Mouse (Mus musculus) adrenal gland, postnatal 14 days (tissue): ENCODE measurements around the gene Zfp457. TPM values are rescaled to one million over a fixed set of nuclear protein-coding genes. Genes with fewer than 3 reads are reported as not detected.
"Not testable (repeated sequence)": the region's sequence is repeated elsewhere in the genome, so short reads cannot be mapped to it uniquely, and the experiment has no call there.

Experiments
- DNase-seq: peaks from one replicate; pipeline ENCODE4 v3.0.0; 2021; ENCODE audit warnings: mixed read lengths
- long read RNA-seq, 2 experiments: library from polyadenylated mRNA; stranded (forward); transcript quantifications; one replicate each; pipeline ENCODE4 v2.0.0; 2021
- total RNA-seq: library from RNA; stranded (reverse); gene quantifications from 2 replicates; pipeline ENCODE4 v1.2.3, GENCODE M21; 2021

Gene Zfp457
- 3.7 and 3.8 TPM in 2 replicates for total RNA-seq
- long read RNA-seq, experiment 1 = 0 reads
- long read RNA-seq, experiment 2 = 0 reads

DNA sequence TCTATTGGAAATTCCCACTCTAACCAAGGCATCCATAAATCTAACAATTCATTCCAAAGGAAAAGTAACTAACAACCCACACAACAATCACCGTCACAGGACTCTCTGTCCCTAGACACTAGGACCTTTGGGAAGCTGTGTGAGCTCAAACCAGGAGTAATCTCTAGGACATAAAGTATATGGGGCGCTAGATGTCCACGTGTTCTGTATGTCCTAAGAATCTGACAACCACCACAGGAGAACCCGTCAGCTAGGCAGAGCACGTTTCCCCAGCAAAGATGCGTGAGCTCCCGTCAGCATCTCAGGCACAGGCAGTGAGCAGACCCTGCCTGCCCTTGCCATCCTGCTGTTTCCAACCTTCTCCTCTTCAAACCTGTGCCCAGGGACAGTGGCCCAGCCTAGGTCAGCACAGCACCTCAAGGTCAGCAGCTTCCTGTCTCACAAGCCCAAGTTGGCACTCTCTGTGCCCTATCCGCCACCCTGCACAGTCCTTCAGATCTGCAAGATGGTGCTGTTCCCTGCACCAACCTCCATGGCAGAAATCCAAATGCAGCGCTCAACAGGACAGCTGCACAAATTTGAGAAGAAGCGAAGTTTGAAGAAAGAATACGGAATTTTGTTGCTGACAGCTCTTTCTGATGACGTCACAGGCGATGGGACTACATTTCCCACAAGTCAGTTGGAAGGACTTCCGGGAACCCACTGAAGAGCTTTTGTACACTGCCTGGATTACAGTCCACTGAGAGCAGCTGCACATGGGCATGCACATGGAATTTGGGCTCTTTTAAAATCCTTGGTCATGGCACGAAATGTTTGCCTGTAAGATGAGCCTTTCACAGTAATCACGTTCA, at the start of gene Zfp457:
TSS of gene Zfp457 (minus strand) at position 664 of the 851 bp plus-strand sequence.
- peak; percentile 89 for DNase-seq

DNA sequence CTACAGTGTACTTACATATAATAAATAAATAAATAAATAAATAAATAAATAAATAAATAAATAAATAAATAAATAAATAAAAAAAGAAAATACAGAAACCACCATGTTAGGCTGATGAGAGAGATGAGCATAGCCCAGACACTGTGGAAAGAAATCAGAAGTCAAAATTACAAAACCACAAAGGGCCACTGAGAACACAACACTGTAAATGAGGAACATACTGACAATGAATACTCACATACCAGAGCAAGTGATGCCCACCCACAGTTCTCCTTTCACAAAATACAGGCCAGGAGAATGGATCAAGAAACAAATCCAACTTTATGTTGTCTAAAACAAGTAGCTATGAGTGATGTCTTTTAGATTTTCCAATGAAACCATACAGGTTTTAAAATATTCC, 45.6 kb upstream of the Zfp457 start:
- DNase-seq = no peak

DNA sequence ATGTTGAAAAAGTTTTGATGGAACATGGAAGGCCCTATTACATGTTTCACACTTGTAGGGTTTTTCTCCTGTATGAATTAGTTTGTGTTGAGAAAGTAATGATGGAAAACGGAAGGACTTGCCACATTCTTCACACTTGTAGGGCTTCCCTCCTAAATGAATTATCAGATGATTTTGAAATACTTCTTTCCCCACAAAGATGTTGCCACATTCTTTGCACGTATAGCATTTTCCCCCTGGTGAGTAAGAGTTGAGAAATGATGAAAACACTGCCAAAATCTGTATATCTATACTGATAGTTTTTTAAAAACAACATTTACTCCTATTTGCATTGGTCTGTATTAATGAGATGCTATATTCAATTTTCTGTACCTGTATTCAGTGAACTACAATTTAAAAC, 37.1 kb upstream of the Zfp457 start:
- DNase-seq = no peak

DNA sequence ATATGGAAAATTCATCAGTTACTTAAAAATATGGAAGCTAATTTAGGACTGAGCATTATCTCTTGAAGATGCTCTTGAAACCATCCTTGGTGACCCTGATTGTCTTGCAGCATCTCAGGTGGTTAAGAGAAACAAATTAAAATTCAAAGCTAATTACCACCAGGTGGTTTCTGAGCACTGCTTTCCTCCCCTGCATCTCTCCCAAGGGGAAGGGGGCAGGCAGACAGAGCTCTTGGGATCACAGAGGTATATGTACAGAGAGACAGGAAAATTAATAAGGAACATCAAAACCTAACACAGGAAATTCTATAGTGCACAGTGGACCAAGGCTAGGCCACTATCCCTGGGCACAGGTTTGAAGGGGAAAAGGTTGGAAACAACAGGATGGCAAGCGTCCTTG, 26.6 kb upstream of the Zfp457 start:
- no peak for DNase-seq

DNA sequence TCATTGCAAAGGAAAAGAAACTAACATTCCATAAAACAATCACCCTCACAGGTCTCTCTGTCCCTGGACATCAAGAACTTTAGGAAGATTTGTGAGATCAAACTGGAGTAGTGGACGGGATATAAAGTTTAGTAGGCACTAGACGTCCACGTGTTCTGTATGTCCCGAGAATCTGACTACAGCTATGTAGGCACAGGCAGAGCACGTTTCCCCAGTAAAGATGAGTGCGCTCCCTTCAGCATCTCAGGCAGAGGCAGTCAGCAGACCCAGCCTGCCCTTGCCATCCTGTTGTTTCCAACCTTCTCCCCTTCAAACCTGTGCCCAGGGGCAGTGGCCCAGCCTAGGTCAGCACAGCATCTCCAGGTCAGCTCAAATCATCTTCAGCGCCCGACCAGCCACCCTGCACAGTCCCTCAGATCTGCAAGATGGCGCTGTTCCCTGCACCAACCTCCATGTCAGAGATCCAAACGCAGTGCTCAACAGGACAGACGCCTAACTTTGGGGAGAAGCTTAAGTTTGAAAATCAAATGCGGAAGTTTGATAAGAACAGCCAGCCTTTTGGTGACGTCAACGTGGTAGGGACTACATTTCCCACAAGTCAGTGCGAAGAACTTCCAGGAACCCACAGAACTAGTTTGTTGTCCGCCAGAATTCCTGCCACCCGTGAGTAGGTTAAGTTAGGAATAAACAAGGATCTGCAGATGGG, 25.9 kb upstream of the Zfp457 start, which contains the start of gene Zfp595:
TSS of gene Zfp595 (minus strand) at position 552 of the 706 bp plus-strand sequence.
- peak; percentile 87 for DNase-seq

DNA sequence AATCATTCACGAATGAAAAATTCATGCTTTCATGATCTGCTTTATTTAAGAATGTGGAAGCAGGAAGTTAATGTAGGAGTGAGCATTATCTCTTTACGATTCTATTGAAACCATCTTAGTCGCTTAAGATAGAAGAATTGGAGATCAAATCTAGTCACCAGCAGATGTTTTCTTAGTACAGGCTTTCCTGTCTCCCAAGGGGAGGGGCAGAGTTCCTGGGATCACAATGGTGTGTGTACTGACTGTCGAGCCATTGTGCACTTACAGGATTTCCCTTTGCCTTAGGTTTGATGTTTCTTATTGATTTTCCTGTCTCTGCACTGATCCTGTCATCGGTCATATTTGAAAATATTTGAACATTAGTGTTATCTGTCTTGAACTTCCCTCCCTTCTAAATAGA, 433 bp upstream of the Zfp457 start:
- no peak for DNase-seq

DNA sequence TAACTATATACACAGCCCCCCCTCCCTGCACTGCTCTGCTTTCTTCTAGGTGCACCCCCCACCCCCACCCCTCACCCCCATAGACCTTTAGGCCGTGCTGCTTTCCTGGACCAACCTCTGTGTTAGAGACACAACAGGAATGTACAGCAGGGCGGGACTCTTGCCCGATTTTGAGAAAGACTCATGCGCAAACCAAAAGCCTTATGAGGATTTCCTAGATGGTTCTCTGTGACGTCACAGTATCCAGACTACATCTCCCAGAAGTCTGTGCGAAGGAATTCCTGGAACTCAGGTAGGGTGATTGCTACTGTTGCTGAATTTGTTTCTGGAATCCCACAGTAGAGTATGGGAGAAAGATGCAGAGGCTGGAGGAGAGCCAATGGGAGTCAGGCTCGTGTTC, 28.0 kb downstream of the Zfp457 start, which contains the start of gene Zfp458:
TSS of gene Zfp458 (minus strand) at position 153 of the 400 bp plus-strand sequence.
- DNase-seq = no peak

DNA sequence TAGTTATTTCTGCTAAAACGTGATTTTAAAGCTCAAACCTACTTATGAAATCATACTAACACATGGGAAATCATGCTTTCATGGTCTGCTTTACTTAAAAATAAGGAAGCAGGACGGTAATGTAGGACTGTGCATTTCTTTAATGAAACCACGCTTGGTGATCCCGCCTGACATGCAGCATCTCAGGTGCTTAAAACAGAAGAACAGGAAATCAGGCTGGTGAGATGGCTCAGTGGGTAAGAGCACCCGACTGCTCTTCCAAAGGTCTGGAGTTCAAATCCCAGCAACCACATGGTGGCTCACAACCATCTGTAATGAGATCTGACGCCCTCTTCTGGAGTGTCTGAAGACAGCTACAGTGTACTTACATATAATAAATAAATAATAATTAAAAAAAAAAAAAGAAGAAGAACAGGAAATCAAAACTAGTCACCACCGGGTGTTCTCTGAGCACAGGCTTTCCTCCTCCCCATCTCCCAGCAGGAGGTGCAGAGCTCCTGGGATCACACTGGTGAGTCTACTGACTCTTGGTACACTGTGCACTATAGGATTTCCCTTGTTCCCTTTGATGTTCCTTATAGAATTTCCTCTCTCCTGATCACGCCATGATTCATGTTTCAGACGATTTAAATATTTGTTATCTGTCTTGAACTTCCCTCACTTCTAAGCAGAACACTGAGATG, 36.8 kb downstream of the Zfp457 start:
- not testable (repeated sequence) for DNase-seq

DNA sequence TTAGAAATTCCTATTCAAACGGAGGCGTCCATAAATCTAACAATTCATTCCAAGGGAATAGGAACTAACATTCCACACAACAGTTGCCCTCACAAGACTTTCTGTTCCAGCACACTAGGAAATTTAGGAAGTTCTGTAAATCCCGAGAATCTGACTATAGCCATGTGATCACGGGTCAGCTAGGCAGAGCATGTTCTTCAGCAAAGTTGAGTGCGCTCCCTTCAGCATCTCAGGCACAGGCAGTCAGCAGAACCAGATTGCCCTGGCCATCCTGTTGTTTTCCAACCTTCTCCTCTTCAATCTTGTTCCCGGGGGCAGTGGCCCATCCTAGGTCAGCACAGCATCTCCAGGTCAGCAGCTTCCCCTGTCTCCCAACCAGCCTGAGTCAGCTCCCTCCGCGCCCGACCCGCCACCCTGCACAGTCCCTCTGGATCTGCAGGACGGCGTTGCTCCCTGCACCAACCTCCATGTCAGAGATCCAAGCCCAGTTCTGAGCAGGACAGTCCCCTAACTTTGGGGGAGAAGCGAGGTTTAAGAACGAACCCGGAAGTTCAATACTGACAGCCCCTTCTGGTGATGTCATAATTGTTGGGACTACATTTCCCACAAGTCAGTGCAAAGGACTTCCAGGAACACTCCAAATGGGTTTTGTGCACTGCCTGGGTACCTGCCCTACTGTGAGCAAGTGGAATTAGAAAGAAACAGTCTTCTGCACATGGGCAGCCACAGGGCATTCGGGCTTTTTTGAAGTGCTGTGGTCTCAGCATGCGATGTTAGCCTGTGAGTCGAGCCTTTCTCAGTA, 37.5 kb downstream of the Zfp457 start:
- DNase-seq = peak; percentile 75

Other genes with a start within 250 kb of the Zfp457 start
- gene Zfp712, start 245.3 kb downstream of the Zfp457 start, total RNA-seq = 1.3 and 1.7 TPM in 2 replicates
- gene Zfp708, start 208.5 kb downstream of the Zfp457 start, total RNA-seq = 1.1 TPM in 2 replicates
- 3.4 and 4.2 TPM in 2 replicates for gene Gm28557, start 197.9 kb downstream of the Zfp457 start, total RNA-seq
- 0.90 and 1.0 TPM in 2 replicates for gene Rslcan18, start 190.2 kb downstream of the Zfp457 start, total RNA-seq
- 4.6 and 5.5 TPM in 2 replicates for gene Zfp759, start 184.8 kb downstream of the Zfp457 start, total RNA-seq
- 6.1 and 6.2 TPM in 2 replicates for gene Rsl1, start 133.3 kb downstream of the Zfp457 start, total RNA-seq
- gene Zfp455, start 112.0 kb downstream of the Zfp457 start, total RNA-seq = 1.7 and 2.0 TPM in 2 replicates
- 3.7 and 3.8 TPM in 2 replicates for gene Zfp458, start 28.0 kb downstream of the Zfp457 start, total RNA-seq
- gene Zfp595, start 26.1 kb upstream of the Zfp457 start, total RNA-seq = 4.4 and 5.3 TPM in 2 replicates
- gene Gm28044, start 54.1 kb upstream of the Zfp457 start, total RNA-seq = 1.1 and 3.3 TPM in 2 replicates
- 2.7 and 4.0 TPM in 2 replicates for gene Zfp953, start 54.1 kb upstream of the Zfp457 start, total RNA-seq
- gene Gm28041, start 69.2 kb upstream of the Zfp457 start, total RNA-seq = 1.2 TPM in 1 of 2 replicates, not detected in the other
- 1.4 and 3.5 TPM in 2 replicates for gene Zfp456, start 69.3 kb upstream of the Zfp457 start, total RNA-seq
- 3.5 and 5.0 TPM in 2 replicates for gene Zfp429, start 93.3 kb upstream of the Zfp457 start, total RNA-seq
- 0.71 TPM in 1 of 2 replicates, not detected in the other for gene Zfp459, start 114.9 kb upstream of the Zfp457 start, total RNA-seq
- gene Zfp874a, start 145.1 kb upstream of the Zfp457 start, total RNA-seq = 13.5 and 14.5 TPM in 2 replicates
- 14.7 and 18.2 TPM in 2 replicates for gene Zfp874b, start 177.8 kb upstream of the Zfp457 start, total RNA-seq
- 5.6 and 6.7 TPM in 2 replicates for gene Zfp58, start 194.1 kb upstream of the Zfp457 start, total RNA-seq
- 0.33 TPM in 1 of 2 replicates, not detected in the other for gene Gm26965, start 219.7 kb upstream of the Zfp457 start, total RNA-seq
- gene Zfp87, start 219.7 kb upstream of the Zfp457 start, total RNA-seq = 15.6 and 23.4 TPM in 2 replicates
- 7.6 and 7.8 TPM in 2 replicates for gene Zfp748, start 247.3 kb upstream of the Zfp457 start, total RNA-seq